Mouse (Mus musculus): ENCODE results near the gene Pcbp3. TPM values are rescaled to one million over a fixed set of nuclear protein-coding genes. Genes with fewer than 3 reads are reported as not detected.
A peak's percentile ranks its signal among the peaks of the same experiment; 100 is the strongest.

Pcbp3 gene
- polyA plus RNA-seq (2016; fragmentation: Nextera tagmentation; extraction: Ambion mirVana): 8.1 and 8.8 TPM in 2 replicates

DNA sequence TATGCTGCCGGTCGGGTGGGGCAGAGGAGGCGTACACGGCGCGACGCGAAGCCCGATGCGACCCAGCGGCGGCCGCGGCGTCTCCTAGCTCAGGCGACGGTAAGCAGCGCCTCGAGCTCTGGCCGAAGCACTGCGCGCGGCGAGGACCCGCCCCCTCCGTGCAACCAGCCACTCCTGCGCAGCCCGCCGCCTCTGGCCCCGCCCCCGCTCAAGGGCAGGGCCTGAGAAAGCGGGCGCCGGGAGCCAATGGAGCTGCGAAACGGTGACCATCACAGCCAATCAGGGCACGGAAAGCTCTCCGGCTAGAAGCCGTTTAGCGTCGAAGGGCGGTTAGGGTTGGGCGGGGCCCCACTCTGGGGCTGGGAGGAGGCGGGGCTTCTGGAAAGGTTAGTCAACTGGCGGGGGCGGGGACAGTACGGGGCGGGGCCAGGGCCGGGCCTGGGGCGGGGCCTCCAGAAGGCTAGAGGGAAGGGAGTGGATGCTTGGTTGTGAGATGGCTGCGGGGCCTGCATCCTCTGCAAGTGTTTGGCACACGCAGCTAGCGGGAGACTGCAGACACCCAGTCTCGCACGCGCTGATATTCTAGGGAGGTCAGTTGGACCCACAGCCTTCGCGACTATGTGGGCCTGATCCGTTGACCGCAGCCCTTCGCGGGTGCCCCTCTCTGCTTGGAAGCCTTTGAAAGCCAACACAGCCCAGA is at the start of gene Pcbp3:
Gene Pcbp3, minus strand, starts transcription at position 98 of the 700 bp plus-strand sequence.
- Histone ChIP-seq H3K27ac (no peak within 1 kb of the TSS), H3K9ac (peak within 1 kb of the TSS; percentile 56)
- ATAC-seq: peak; percentile 95

DNA sequence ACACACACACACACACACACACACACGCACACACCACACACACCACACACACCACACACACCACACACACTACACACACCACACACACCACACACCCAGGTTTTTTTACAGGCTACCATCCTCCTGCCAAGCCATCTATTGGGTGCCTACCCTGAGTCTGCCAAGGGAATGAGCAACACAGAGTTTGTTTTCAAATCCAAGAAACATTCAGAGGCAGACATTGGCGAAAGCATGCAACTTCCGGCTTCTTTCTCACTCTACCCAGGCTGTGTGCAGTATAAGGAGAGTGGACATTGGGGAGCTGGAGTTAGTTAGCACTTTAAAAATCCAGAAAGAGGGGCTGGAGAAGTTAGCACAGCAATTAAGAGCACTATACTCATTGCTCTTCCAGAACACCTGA is 47.0 kb upstream of the Pcbp3 start:
- Histone ChIP-seq H3K4me1 (peaks cover 9% of the 10 kb centered on the region; the same call in 1 of the 2 replicates), H3K27ac (no peak overlapping the region), H3K4me2 (no peak overlapping the region), H3K27me3 (replicated peaks) (no peaks in the 10 kb centered on the region), H3K36me3 (no peaks in the 10 kb centered on the region), H3K9me3 (replicated peaks) (no peaks in the 10 kb centered on the region), H3K4me3 (no peak overlapping the region), H3K9ac (no peak overlapping the region)
- no peak for ATAC-seq
- WGBS (ENCODE audit: insufficient replicate concordance): 64% methylated on average over 3 of the region's 3 CpGs

More for the DNA sequence above, at the start of gene Pcbp3:
- no peaks in the 10 kb centered on the region for H3K9me3 ChIP-seq (replicated peaks)
- 2% methylated on average over 62 of the region's 62 CpGs for WGBS (ENCODE audit: insufficient replicate concordance)
- peaks cover 28% of the 10 kb centered on the region for H3K27me3 ChIP-seq (replicated peaks)
- H3K4me2 ChIP-seq: peak within 1 kb of the TSS; percentile 81
- peak within 1 kb of the TSS; percentile 54 for H3K4me3 ChIP-seq
- peaks cover 31% of the 10 kb centered on the region for H3K4me1 ChIP-seq
- no peaks in the 10 kb centered on the region for H3K36me3 ChIP-seq

DNA sequence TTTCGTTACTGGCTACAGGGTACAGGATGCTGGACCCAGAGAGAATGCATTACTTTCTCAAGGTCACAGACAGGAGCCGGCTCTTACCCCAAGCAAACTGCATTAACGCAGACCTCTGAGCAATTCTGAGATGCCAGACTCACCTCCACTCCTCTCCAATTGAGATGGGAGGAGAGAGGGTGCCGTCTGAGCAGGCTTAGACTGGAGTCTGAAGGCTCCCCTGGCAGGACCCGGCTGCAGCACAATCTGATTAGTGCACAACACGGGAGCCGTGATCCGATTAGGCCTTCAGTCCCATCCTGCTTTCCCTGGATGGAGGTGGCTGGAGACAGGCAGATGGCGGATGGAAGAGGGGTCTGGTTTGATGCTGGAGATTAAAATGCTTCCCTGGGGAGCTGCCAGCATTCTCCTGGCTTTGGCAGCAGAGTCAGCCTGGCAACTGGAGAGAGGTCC is 46.4 kb upstream of the Pcbp3 start:
- 45% methylated on average over 9 of the region's 9 CpGs for WGBS (ENCODE audit: insufficient replicate concordance)
- Histone ChIP-seq H3K27ac (no peak overlapping the region), H3K9me3 (replicated peaks) (no peaks in the 10 kb centered on the region), H3K4me3 (no peak overlapping the region), H3K9ac (no peak overlapping the region), H3K36me3 (no peaks in the 10 kb centered on the region), H3K4me2 (no peak overlapping the region), H3K4me1 (peaks cover 9% of the 10 kb centered on the region; the same call in 1 of the 2 replicates), H3K27me3 (replicated peaks) (no peaks in the 10 kb centered on the region)
- ATAC-seq: no peak

DNA sequence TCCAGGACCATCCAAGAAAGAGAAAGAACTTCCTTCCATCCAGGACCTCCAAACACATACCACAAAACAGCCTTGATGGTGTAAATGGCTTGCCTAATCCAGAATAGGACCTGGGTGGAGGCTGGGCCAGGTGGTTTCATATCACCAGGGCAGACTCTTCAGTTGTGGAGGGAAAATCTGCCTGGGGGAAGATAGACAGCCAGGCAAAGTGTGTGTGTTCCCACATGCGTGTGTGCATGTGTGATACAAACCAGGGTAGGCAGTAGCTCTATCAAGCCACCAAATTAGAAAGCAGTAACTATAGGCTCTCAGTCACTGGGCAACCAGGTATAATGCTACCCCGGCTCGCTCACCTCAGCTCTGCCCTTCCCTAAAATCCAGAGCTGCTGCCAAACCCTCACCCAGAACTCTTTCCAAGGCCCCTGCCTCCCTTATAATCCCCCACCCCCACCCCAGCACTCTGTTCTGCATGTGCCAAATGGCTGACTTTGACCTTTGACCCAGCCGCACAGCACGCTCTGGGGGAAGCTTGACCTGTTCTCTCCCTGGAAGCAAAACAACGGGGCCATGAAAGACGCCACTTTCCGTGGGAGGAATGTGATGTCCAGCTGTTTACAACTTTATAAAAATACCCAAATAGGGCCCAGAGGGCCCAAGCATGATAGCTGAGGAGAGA is 45.9 kb upstream of the Pcbp3 start:
- 63% methylated on average over 8 of the region's 8 CpGs for WGBS (ENCODE audit: insufficient replicate concordance)
- Histone ChIP-seq H3K9me3 (replicated peaks) (no peaks in the 10 kb centered on the region), H3K27me3 (replicated peaks) (no peaks in the 10 kb centered on the region), H3K36me3 (no peaks in the 10 kb centered on the region), H3K4me1 (peaks cover 9% of the 10 kb centered on the region; the same call in 1 of the 2 replicates), H3K27ac (no peak overlapping the region), H3K4me2 (no peak overlapping the region), H3K4me3 (no peak overlapping the region), H3K9ac (no peak overlapping the region)
- no peak for ATAC-seq

DNA sequence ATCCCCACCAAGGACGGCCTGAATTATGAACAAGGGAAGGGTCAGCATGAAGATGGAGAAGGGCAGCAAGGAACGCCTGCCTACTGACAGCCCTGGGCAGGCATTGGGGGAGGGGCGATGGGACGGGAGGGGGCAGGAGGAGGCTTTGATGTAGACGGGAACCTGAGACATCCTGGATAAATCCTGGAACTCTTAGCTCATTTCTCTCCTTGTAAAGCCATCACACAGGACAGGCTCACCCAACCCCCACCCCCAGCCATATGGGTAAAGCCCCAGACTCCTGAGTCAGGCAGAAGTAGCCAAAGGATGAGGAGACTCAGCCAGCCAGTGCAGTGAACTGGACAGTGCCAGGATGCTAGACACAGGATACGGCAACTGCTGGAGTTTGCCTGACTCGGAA is 43.2 kb upstream of the Pcbp3 start:
- Histone ChIP-seq H3K4me3 (no peak overlapping the region), H3K27me3 (replicated peaks) (no peaks in the 10 kb centered on the region), H3K9me3 (replicated peaks) (no peaks in the 10 kb centered on the region), H3K9ac (no peak overlapping the region), H3K4me2 (no peak overlapping the region), H3K4me1 (peaks cover 9% of the 10 kb centered on the region; the same call in 1 of the 2 replicates), H3K27ac (no peak overlapping the region), H3K36me3 (no peaks in the 10 kb centered on the region)
- ATAC-seq: no peak
- 38% methylated on average over 7 of the region's 7 CpGs for WGBS (ENCODE audit: insufficient replicate concordance)

DNA sequence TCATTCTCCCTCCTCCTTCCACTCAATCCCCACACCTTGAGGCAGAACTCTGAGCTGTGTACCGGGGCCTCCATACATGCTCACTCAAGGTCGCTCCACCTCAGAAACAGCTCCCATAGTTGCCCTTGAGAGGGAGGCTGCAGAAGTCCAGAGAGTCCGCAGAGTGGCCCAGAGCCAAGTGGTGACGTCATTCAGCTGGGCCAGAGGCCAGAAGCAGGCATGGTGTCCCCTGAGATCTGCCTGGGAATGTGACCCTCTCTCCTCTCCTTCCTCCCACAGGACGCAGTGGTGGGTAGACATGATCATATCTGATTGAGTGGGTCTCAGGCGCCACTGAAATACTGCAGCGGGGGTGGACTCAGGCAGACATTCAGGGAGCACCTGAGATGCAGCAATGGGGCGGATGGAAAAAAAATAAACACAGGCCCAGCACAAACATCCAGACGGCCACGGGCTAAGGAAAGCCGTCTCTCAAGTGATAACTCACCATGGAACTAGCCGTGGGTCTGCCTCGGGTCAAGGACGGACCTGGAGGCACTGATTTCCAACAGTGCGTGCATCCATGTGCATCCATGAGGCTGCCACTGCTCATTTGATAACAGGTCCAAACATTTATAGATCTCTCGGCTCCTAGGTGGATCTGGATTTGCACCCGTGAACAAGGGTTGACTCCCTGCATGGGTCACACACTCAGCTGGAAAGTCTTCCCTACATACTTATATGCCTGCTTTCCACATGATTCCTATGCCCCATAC is 36.2 kb upstream of the Pcbp3 start:
- 69% methylated on average over 17 of the region's 17 CpGs for WGBS (ENCODE audit: insufficient replicate concordance)
- Histone ChIP-seq H3K4me2 (no peak overlapping the region), H3K9me3 (replicated peaks) (no peaks in the 10 kb centered on the region), H3K27ac (no peak overlapping the region), H3K4me1 (no peaks in the 10 kb centered on the region), H3K36me3 (no peaks in the 10 kb centered on the region), H3K4me3 (no peak overlapping the region), H3K27me3 (replicated peaks) (no peaks in the 10 kb centered on the region), H3K9ac (no peak overlapping the region)
- ATAC-seq: peak; percentile 37; the same call in 1 of the 2 replicates

DNA sequence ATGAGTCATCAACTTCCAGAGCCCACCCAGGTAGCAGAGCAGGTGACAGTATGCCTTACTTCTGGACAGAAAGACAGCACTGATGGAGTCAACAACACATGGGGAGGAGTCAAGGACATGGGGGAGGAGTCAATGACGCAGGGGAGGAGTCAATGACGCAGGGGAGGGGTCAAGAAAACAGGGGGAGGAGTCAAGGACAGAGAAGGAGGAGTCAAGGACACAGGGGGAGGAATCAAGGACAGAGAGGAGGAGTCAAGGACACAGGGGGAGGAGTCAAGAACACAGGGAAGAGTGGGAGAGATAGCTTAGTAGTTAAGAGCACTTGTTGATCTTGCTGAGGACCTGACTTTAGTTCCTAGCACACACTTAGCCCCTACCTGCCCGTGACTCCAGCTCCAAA is 30.8 kb upstream of the Pcbp3 start:
- H3K36me3 ChIP-seq: no peaks in the 10 kb centered on the region
- no peak for ATAC-seq
- no peaks in the 10 kb centered on the region for H3K4me1 ChIP-seq
- H3K9me3 ChIP-seq (replicated peaks): no peaks in the 10 kb centered on the region
- WGBS (ENCODE audit: insufficient replicate concordance): 29% methylated on average over 3 of the region's 3 CpGs
- no peak overlapping the region for H3K4me3 ChIP-seq
- H3K27me3 ChIP-seq (replicated peaks): 0 out of 2 replicates have a peak, but pooled peaks cover 6% of the 10 kb centered on the region
- H3K9ac ChIP-seq: no peak overlapping the region
- H3K4me2 ChIP-seq: no peak overlapping the region
- H3K27ac ChIP-seq: no peak overlapping the region

DNA sequence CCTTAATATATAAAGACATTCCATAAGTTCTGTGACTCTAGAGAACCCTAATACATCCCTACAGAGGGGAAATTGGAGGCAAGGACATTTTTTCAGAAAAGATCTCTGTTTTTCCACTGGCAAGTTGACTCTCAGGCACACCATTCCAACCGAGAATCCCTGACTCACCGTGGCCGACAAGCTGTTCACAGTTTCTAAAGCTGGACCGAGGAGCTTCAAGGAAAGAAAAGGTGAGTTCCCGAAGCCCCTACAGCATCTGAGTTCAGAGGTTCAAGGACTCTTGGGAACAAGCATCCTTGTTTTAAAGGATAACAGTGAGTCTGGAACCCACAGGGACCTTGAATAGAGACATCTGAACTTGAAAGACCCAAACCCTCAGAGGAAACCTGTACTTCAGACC is 26.9 kb upstream of the Pcbp3 start:
- Histone ChIP-seq H3K4me2 (no peak overlapping the region), H3K4me1 (no peaks in the 10 kb centered on the region), H3K9me3 (replicated peaks) (no peaks in the 10 kb centered on the region), H3K36me3 (no peaks in the 10 kb centered on the region), H3K4me3 (no peak overlapping the region), H3K9ac (no peak overlapping the region), H3K27me3 (replicated peaks) (0 out of 2 replicates have a peak, but pooled peaks cover 10% of the 10 kb centered on the region), H3K27ac (no peak overlapping the region)
- ATAC-seq: no peak
- WGBS (ENCODE audit: insufficient replicate concordance): 69% methylated on average over 5 of the region's 5 CpGs

DNA sequence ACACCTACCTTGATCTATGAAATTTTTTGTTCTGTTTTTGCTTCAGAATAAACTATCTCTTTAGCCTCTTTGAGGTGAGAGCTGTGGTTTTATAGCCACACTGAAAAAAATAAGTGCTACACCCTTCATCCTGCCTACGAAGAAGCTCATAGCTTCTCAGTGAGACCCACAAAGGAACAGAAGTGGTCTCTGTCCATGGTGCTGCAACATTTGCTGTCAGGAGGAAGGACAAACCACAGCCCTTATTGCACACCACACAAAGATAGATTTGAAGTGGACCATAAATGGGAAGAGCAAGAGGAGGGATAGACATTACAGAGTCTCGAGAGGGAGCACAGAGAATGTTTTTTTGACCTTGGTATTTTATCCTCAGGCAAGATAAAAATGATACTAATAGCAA is 16.4 kb upstream of the Pcbp3 start:
- WGBS (ENCODE audit: insufficient replicate concordance): 31% methylated on average over 2 of the region's 2 CpGs
- no peaks in the 10 kb centered on the region for H3K9me3 ChIP-seq (replicated peaks)
- H3K4me2 ChIP-seq: no peak overlapping the region
- ATAC-seq: no peak
- no peak overlapping the region for H3K27ac ChIP-seq
- no peaks in the 10 kb centered on the region; the same call in 1 of the 2 replicates for H3K27me3 ChIP-seq (replicated peaks)
- H3K9ac ChIP-seq: no peak overlapping the region
- no peak overlapping the region for H3K4me3 ChIP-seq
- H3K36me3 ChIP-seq: no peaks in the 10 kb centered on the region
- no peaks in the 10 kb centered on the region; the same call in 1 of the 2 replicates for H3K4me1 ChIP-seq

DNA sequence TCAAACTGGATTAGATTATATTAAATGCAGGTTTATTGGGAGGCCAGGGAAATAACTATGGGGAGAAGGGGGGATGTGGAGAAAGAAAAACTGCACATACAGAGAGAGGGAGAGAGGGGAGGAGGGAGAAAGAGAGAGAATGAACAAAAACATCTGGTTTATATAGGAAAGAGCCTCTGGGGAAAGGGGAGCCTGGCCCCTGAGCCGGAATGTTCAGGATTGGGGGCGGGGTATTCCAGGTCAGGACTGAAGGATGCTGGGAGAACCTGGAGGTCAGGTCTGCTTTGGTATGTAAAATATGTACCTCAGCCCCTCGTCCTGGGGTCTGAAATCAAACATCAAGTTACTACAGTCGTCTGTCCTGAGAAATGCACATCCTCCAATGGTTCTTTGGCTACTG is 15.0 kb upstream of the Pcbp3 start:
- H3K27me3 ChIP-seq (replicated peaks): no peaks in the 10 kb centered on the region; the same call in 1 of the 2 replicates
- H3K36me3 ChIP-seq: no peaks in the 10 kb centered on the region
- no peak overlapping the region for H3K9ac ChIP-seq
- no peak overlapping the region for H3K27ac ChIP-seq
- no peak for ATAC-seq
- H3K9me3 ChIP-seq (replicated peaks): no peaks in the 10 kb centered on the region
- 54% methylated on average over 4 of the region's 4 CpGs for WGBS (ENCODE audit: insufficient replicate concordance)
- H3K4me3 ChIP-seq: no peak overlapping the region
- H3K4me1 ChIP-seq: peaks cover 3% of the 10 kb centered on the region; the same call in 1 of the 2 replicates
- no peak overlapping the region for H3K4me2 ChIP-seq

DNA sequence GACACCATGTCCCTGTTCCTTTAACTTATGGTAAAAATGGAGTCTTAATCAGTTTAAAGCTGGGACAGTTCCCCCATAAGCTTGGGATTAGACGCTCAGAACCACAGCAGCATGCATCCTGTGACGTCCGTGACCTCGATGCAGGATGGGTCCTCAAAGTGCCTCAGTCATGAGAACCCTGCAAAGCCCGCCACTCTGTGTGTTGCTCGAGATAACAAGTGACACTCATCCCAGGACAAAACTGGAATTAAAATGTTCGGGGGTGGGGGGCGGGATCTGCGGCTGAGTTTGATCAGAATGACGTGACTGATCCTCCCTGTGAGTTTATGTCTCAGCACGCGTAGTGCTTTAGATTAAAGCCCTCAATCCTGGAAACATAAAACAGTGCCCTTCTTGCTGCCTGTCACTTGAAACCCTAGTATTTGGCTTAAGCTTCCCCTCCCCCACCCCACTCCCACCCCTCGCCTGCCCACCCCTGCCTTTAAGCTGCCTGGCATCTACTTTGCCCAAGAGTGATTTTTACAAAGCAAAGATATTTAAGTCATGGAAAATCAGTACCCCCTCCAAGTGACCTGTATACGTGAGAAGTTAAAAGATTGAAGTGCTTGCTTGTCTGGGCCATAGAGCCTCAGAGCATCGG is 12.2 kb upstream of the Pcbp3 start:
- Histone ChIP-seq H3K9me3 (replicated peaks) (no peaks in the 10 kb centered on the region), H3K36me3 (no peaks in the 10 kb centered on the region), H3K4me2 (no peak overlapping the region), H3K9ac (no peak overlapping the region), H3K4me3 (no peak overlapping the region), H3K27ac (no peak overlapping the region), H3K4me1 (peaks cover 3% of the 10 kb centered on the region; the same call in 1 of the 2 replicates), H3K27me3 (replicated peaks) (no peaks in the 10 kb centered on the region; the same call in 1 of the 2 replicates)
- 42% methylated on average over 15 of the region's 15 CpGs for WGBS (ENCODE audit: insufficient replicate concordance)
- ATAC-seq: no peak

Data from liver, embryonic 12.5 days (tissue).